Mouse (Mus musculus) heart, postnatal 4 days (tissue): ENCODE data around the gene Mrpl51. TPM values are rescaled to one million over a fixed set of nuclear protein-coding genes. Genes with fewer than 3 reads are reported as not detected.
"Not testable (repeated sequence)": the region's sequence is repeated elsewhere in the genome, so short reads cannot be mapped to it uniquely, and the experiment has no call there.

Experiments
- DNase-seq: peaks from one replicate; pipeline ENCODE4 v3.0.0; 2021
- total RNA-seq, 2 experiments: library from RNA; stranded (reverse); gene quantifications; 2 replicates each; pipeline ENCODE4 v1.2.3; 2021

Gene Mrpl51
- total RNA-seq, 2 experiments from 2014 or later, result 248 to 271 TPM

DNA sequence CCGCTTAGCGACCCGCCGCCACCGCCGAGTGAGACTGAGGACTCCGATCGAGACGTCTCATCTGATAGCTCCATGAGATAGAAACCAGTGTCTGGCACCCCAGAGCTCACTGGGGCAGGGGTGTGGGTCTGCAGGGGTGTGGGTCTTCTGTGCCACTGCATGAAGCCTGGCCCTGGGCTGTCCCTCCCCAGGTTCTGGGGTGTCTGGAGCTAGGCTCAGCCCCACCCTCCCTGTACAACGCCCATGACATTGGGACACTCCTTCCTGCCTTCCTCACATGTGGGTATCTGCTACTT lies 31.1 kb upstream of the Mrpl51 start:
- DNase-seq, result no peak

GRCm38 (mm10) chr6:125160854-125161760 lies 30.5 kb upstream of the Mrpl51 start:
- peak; percentile 84 for DNase-seq

- peak; percentile 84 for DNase-seq
These were observed 29.6 kb upstream of the Mrpl51 start for GRCm38 (mm10) chr6:125161971-125162370.

DNA sequence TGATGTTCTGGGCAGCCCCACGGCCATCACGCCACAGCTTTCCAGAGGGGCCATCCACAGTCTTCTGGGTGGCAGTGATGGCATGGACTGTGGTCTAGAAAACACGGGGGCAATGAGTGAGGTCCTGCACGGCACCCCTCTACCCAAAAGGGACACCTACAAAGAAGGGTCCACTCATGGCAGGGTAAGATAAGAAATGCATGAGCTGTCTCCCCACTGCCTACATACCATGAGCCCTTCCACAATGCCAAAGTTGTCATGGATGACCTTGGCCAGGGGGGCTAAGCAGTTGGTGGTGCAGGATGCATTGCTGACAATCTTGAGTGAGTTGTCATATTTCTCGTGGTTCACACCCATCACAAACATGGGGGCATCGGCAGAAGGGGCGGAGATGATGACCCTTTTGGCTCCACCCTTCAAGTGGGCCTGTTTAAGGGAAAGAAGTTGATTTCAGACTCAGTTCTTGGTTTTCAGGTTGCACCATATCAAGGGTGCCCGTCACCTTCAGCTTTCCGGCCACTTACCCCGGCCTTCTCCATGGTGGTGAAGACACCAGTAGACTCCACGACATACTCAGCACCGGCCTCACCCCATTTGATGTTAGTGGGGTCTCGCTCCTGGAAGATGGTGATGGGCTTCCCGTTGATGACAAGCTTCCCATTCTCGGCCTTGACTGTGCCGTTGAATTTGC lies 28.8 kb upstream of the Mrpl51 start:
- DNase-seq, result not testable (repeated sequence)

DNA sequence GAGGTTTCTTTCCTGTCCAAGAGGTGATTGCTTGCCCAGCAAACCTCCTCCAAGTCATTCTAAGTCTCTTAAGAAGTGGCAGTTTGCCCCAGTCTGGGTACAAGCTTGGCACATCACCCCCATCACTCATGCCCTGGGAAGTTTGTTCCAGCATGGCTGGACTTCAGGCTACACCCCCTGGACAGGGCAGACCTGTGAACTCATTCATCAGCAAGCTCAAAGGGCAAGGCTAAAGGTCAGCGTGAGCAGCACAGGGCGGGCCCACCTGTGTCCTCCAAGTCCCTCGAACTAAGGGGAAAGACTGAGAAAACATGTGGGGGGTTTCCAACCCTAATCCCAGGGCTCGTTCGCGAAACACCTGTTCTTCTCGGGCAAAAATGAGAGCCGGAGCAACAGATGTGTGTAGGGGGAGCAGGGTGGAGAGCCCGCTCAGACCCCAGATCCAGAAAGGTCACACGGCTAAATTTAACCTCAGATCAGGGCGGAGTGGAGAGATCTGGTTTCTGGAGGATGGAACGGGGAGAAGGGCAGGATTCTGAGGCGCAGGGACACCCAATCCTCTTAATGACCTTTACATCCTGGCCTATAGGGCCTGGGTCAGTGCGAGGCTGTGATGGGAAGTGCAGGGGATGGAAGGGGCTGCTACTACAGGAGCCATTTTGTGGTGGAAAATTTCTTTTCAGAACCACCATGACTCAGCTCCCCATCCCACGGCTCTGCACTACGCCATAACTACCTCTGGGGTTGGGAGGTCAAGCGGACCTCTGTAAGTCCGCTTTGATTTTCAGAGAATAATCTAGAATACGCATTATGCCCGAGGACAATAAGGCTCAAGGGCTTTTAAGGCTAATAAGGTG lies 27.6 kb upstream of the Mrpl51 start:
- DNase-seq, result no peak

DNA sequence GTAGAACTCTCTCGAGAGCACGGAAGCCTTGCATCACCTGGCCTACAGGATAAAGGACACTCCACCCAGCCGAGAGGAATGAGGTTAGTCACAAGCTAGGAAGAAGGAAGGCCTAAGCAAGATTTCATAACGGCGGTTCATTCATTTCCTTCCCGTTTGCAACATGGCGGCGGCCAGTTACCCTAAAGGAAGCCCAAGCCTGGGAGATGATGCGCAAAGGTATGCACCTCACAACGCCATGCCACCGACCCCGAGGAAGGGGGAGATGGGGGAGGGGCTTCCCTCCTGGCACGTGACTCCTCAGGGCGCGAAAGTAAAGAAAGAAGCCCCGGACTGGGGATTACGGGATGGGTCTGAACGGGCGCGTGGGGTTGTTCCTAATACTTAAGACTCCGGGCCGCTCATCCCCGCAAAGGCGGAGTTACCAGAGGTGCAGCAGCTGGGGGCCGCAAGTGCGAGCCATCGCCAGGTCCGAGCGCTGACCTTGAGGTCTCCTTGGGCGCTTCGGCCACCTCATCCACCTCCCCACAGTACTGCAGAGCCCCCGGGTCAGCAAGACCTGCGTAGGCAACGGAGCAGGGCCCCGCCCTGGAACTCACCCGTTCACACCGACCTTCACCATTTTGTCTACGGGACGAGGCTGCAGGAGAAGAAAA lies 26.8 kb upstream of the Mrpl51 start:
- peak; percentile 78 for DNase-seq

DNA sequence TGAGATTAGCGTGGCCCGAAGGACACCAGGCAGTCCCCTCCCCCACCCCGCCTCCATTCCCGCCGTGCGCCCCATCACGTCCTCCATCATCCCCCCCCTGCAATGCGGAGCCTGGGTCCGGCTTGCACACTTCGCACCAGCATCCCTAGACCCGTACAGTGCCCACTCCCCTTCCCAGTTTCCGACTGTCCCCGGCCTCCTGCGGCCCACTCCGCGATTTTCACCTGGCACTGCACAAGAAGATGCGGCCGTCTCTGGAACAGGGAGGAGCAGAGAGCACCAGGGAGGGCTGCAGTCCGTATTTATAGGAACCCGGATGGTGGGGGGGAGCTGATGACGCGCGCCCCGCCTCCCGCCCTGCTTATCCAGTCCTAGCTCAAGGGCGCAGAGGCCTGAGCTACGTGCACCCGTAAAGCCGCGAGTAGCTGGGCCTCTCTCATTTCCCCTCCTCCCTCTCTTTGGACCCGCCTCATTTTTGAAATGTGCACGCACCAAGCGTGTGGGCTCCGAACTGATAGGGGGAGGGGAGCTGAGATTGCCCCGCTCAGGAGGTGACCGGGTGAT lies 26.2 kb upstream of the Mrpl51 start:
- DNase-seq, result peak; percentile 98

- DNase-seq, result peak; percentile 89
These were observed 25.4 kb upstream of the Mrpl51 start, which contains the start of gene Gapdh for GRCm38 (mm10) chr6:125166051-125166751. Gene Gapdh (minus strand): TSS chr6:125166467.

GRCm38 (mm10) chr6:125166861-125167650 lies 24.5 kb upstream of the Mrpl51 start:
- peak; percentile 73 for DNase-seq

- DNase-seq, result no peak
These were observed 23.5 kb upstream of the Mrpl51 start for GRCm38 (mm10) chr6:125168086-125168485.

- DNase-seq, result no peak
These were observed 21.4 kb upstream of the Mrpl51 start for GRCm38 (mm10) chr6:125170194-125170593.

- DNase-seq, result no peak
These were observed 19.1 kb upstream of the Mrpl51 start for GRCm38 (mm10) chr6:125172474-125172873.

DNA sequence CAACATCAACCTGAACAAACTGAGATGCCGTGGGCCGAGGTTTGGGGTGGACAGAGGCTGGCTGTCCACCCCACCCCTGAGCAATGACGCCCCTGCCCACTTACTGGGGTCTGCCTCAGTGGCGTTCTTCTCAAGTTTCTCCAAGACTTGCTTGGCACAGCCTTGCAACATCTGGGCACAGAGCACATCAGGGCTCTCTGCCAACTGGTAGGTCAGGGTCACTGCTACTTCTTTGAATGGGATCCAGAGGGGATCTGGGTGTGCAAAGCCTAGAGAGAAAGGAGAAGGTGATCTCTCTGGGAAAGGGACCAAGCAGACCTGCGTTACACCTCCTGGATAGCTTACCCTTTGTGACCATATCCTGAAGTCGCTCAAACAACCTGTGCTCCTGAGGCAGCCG lies 18.3 kb upstream of the Mrpl51 start:
- DNase-seq, result no peak

- DNase-seq, result no peak
These were observed 16.1 kb upstream of the Mrpl51 start for GRCm38 (mm10) chr6:125175469-125175868.

DNA sequence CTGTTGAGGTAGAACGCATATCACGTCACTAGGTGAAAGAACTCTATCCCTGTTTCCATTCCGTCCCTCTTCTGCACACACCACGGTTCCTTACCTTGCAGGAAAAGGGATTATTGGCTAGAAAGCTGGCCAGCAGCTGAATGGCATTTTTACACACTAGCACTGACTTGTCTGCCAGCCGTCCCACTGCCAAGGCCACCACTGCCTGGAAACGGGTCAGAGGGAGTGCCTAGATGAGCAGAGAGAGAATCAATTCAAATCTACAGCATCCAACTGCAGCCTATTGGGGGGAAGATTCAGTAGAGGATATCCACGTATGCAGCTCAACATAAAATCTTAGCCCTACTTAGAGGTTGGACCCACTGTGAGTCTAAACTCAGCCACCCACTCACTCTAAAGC lies 12.0 kb upstream of the Mrpl51 start:
- DNase-seq, result no peak

GRCm38 (mm10) chr6:125182133-125182532 lies 9.5 kb upstream of the Mrpl51 start:
- DNase-seq, result no peak

DNA sequence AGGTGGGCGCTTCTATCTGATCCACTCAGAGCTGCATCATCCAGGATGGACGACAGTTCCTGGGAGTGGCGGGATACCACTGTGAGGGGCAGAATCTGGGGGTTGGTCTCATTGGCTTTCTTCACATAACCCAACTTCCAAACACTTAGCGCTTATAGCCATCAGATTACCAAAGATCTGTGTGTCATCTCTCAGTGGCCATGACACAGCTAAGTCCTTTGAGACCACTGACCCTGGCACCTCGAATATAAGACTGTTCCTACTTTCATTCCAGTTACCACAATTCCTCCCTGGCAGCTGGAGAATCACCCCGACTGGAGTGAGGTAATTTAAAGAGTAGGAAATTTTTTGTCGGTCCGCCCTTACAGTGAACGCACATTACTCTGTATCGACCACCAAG lies 5.4 kb upstream of the Mrpl51 start:
- DNase-seq, result no peak

DNA sequence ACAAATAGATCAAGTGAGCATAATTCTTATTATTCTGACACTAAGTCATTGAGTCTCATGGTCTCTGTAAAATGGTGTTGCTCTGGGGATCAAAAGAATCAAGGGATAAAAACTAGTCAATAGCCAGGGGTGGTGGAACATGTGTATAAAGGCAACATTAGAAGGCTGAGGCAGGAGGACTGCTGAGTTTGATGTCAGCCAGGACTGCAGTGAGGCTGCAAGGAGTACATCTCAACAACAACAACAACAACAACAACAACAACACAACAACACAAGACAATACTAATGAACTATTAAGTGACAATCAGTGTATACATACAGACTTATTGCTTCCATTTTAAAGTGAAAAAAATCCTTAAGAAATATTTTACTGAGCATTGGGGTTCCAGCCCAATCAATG lies 785 bp upstream of the Mrpl51 start:
- no peak for DNase-seq

GRCm38 (mm10) chr6:125192016-125192714 lies 564 bp downstream of the Mrpl51 start:
- peak; percentile 94 for DNase-seq

DNA sequence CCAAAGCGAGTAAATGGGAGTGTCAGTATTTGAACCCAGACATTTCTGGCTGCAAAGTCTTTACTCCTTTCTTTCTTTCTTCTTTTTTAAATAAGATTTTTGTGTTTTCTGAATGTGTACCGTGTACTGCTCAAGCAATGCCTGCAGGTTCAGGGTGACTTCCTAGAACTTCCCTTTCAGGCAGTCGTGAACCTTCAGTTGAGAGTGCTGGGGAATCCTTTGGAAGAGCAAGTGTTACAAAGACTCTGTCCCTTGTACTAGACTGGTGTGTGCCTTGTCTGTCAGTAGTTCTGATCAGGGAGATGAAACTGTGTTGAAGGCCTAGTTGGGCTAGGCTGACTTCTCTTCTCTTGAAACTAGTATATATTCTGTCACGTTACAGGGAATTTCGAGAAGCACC lies 1.2 kb downstream of the Mrpl51 start:
- no peak for DNase-seq
